8 mouse cellular contexts compared by ENCODE assay signal in the genomic region with DNA sequence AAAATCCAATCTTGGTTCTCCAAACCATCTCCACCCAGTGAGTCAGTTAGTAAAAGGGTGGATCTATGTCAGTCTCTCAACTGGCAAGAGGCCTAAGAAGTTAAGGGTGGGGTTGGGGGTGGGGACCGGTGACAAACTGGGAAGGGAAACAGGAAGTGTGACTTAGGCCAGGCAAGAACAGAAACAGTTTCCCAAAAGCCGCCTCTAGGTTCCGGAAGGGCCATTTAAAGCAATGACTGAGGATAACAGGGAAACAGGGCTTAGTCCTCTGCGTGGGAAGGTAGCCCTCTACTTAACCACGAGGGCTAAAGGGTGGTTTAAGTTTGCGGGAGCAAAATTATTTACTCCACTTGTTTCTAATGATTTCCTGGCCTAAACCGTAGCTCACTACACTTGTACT. TPM values are rescaled to one million over a fixed set of nuclear protein-coding genes. Genes with fewer than 3 reads are reported as not detected.
DNase-seq lines count a peak whose midpoint lies in the region; ATAC-seq lines count a peak whose summit lies in the region.

No protein-coding gene starts in this region.

- no peak for DNase-seq in frontal cortex, postnatal 14 days (ENCODE audit: low spot score in 2 of 2)
- peak; percentile 68 for DNase-seq in c-Kit-positive CD71-negative TER-119-negative erythroid progenitor cells, embryonic 14.5 days (ENCODE audit: low read depth)
- DNase-seq in gastrocnemius, postnatal 14 days: peak; percentile 34
- DNase-seq in intestine, embryonic 14.5 days (ENCODE audit: low spot score): peak; percentile 57
- DNase-seq in layer of hippocampus, postnatal 14 days (ENCODE audit: low spot score in 2 of 2): no peak

- H3K27ac ChIP-seq in intestine, embryonic 14.5 days (ENCODE audit: low read depth): peak overlapping the region; percentile 60; the same call in 1 of the 2 replicates
- H3K27ac ChIP-seq in liver, embryonic 16.5 days (ENCODE audit: low read length): peak overlapping the region; percentile 88
- no peak overlapping the region for H3K27ac ChIP-seq in neural tube, embryonic 14.5 days (ENCODE audit: low read depth, low read length)

- peak overlapping the region; percentile 65 for H3K4me3 ChIP-seq in intestine, embryonic 14.5 days (ENCODE audit: low read depth, low read length)
- peak overlapping the region; percentile 79 for H3K4me3 ChIP-seq in liver, embryonic 16.5 days (ENCODE audit: low read depth, low read length)
- H3K4me3 ChIP-seq in neural tube, embryonic 14.5 days (ENCODE audit: low read depth, low read length): peak overlapping the region; percentile 62; the same call in 1 of the 2 replicates

- H3K9ac ChIP-seq in intestine, embryonic 14.5 days (ENCODE audit: low read length): peak overlapping the region; percentile 69
- peak overlapping the region; percentile 87 for H3K9ac ChIP-seq in liver, embryonic 16.5 days (ENCODE audit: low read depth, low read length)
- H3K9ac ChIP-seq in neural tube, embryonic 14.5 days (replicated peaks; ENCODE audit: low read depth, low read length): no peak overlapping the region

- 0 out of 2 replicates have a peak, but pooled peaks cover 3% of the 10 kb centered on the region for H3K4me1 ChIP-seq in intestine, embryonic 14.5 days (replicated peaks; ENCODE audit: control insufficient read depth, insufficient read depth, low read length)
- H3K4me1 ChIP-seq in liver, embryonic 16.5 days (ENCODE audit: control insufficient read depth, low read depth, low read length): peaks cover 30% of the 10 kb centered on the region
- H3K4me1 ChIP-seq in neural tube, embryonic 14.5 days (ENCODE audit: control insufficient read depth, insufficient read depth, low read length): no peaks in the 10 kb centered on the region

- no peaks in the 10 kb centered on the region for H3K36me3 ChIP-seq in intestine, embryonic 14.5 days (ENCODE audit: control insufficient read depth, insufficient read depth, low read length)
- no peaks in the 10 kb centered on the region for H3K36me3 ChIP-seq in liver, embryonic 16.5 days (ENCODE audit: control insufficient read depth, insufficient read depth)
- H3K36me3 ChIP-seq in neural tube, embryonic 14.5 days (ENCODE audit: control insufficient read depth, insufficient read depth, low read length): no peaks in the 10 kb centered on the region

- intact Hi-C loops in gastrocnemius, postnatal 14 days (cut with DNase I; ENCODE audit: low total_unique reads): no loop called here

- no peaks in the 10 kb centered on the region for H3K27me3 ChIP-seq in intestine, embryonic 14.5 days (replicated peaks; ENCODE audit: control insufficient read depth, insufficient read depth, low read length)
- no peaks in the 10 kb centered on the region for H3K27me3 ChIP-seq in liver, embryonic 16.5 days (ENCODE audit: control insufficient read depth, insufficient read depth, low read depth, low read length)
- H3K27me3 ChIP-seq in neural tube, embryonic 14.5 days (ENCODE audit: control insufficient read depth, insufficient read depth, low read length): no peaks in the 10 kb centered on the region

- peak overlapping the region; percentile 81 for H3K4me2 ChIP-seq in intestine, embryonic 14.5 days (ENCODE audit: low read length)
- peak overlapping the region; percentile 82 for H3K4me2 ChIP-seq in liver, embryonic 16.5 days (ENCODE audit: low read depth, low read length)
- H3K4me2 ChIP-seq in neural tube, embryonic 14.5 days (ENCODE audit: low read depth, low read length): peak overlapping the region; percentile 91

- WGBS in intestine, embryonic 14.5 days: 16% methylated on average over 7 of the region's 7 CpGs
- WGBS in liver, embryonic 16.5 days (ENCODE audit: insufficient replicate concordance): 2% methylated on average over 7 of the region's 7 CpGs
- 19% methylated on average over 7 of the region's 7 CpGs for WGBS in neural tube, embryonic 14.5 days

- peak; percentile 15; the same call in 1 of the 2 replicates for ATAC-seq in frontal cortex, adult (ENCODE audit: low TSS enrichment)
- ATAC-seq in intestine, embryonic 14.5 days (replicated peaks; ENCODE audit: low FRiP score, low TSS enrichment, low read depth): no peak
- ATAC-seq in liver, embryonic 16.5 days (ENCODE audit: low read depth): peak; percentile 82
- no peak for ATAC-seq in neural tube, embryonic 14.5 days (ENCODE audit: low read depth)

- no peaks in the 10 kb centered on the region for H3K9me3 ChIP-seq in intestine, embryonic 14.5 days (ENCODE audit: control insufficient read depth, low read length)
- H3K9me3 ChIP-seq in liver, embryonic 16.5 days (replicated peaks; ENCODE audit: control insufficient read depth, low read length): no peaks in the 10 kb centered on the region
- H3K9me3 ChIP-seq in neural tube, embryonic 14.5 days (ENCODE audit: control insufficient read depth, low read length): no peaks in the 10 kb centered on the region

RNA-seq across cellular contexts. Expression of a gene that starts 1.1 kb away (rescaled TPM):
- total RNA-seq in gastrocnemius, postnatal 14 days (2021): 10 to 100 TPM; 26.2 TPM
- 41.4 and 46.2 TPM in 2 replicates for polyA plus RNA-seq in intestine, embryonic 14.5 days (2014; fragmentation: Nextera tagmentation; extraction: Ambion mirVana)
- polyA plus RNA-seq in liver, embryonic 16.5 days (2015; fragmentation: Nextera tagmentation; extraction: Ambion mirVana): 40.3 and 40.6 TPM in 2 replicates
- 14.5 and 18.4 TPM in 2 replicates for polyA plus RNA-seq in neural tube, embryonic 14.5 days (2014; fragmentation: Nextera tagmentation; extraction: Ambion mirVana)
- 10 to 100 TPM; 48.4 to 50.6 TPM for total RNA-seq in layer of hippocampus, postnatal 14 days (2021)

RNA-seq across cellular contexts. Expression of a gene that starts 17.9 kb away (rescaled TPM):
- 1 to 10 TPM; 3.2 to 5.8 TPM for total RNA-seq in gastrocnemius, postnatal 14 days (2021)
- polyA plus RNA-seq in intestine, embryonic 14.5 days (2014; fragmentation: Nextera tagmentation; extraction: Ambion mirVana): 0.95 and 1.0 TPM in 2 replicates
- polyA plus RNA-seq in liver, embryonic 16.5 days (2015; fragmentation: Nextera tagmentation; extraction: Ambion mirVana): 0.42 and 0.55 TPM in 2 replicates
- 0.47 and 0.66 TPM in 2 replicates for polyA plus RNA-seq in neural tube, embryonic 14.5 days (2014; fragmentation: Nextera tagmentation; extraction: Ambion mirVana)
- total RNA-seq in layer of hippocampus, postnatal 14 days (2021): 1 to 10 TPM; 1.0 to 1.8 TPM

RNA-seq across cellular contexts. Expression of a gene that starts 26.8 kb away (rescaled TPM):
- total RNA-seq in gastrocnemius, postnatal 14 days (2021): under 1 TPM; 0.09 to 0.16 TPM
- 0.08 and 0.36 TPM in 2 replicates for polyA plus RNA-seq in intestine, embryonic 14.5 days (2014; fragmentation: Nextera tagmentation; extraction: Ambion mirVana)
- 0.09 TPM in 1 of 2 replicates, not detected in the other for polyA plus RNA-seq in liver, embryonic 16.5 days (2015; fragmentation: Nextera tagmentation; extraction: Ambion mirVana)
- 1.2 and 1.9 TPM in 2 replicates for polyA plus RNA-seq in neural tube, embryonic 14.5 days (2014; fragmentation: Nextera tagmentation; extraction: Ambion mirVana)
- total RNA-seq in layer of hippocampus, postnatal 14 days (2021): 1 to 10 TPM in 1 of 2 experiments, under 1 TPM in 1; 0.67 to 1.8 TPM

Comparison
In these comparisons a context has a peak if more than half of its experiments do, and no peak if none do; other contexts are left out.
1. ATAC-seq: peak in frontal cortex, adult (single experiment) and liver, embryonic 16.5 days (single experiment); none in intestine, embryonic 14.5 days (single experiment) and neural tube, embryonic 14.5 days (single experiment).
2. DNase-seq: peak in c-Kit-positive CD71-negative TER-119-negative erythroid progenitor cells, embryonic 14.5 days (single experiment), gastrocnemius, postnatal 14 days (single experiment) and intestine, embryonic 14.5 days (single experiment); none in frontal cortex, postnatal 14 days (0 of 2) and layer of hippocampus, postnatal 14 days (0 of 2).
3. Peak in every context shown above with its lines, with median percentiles within 50 percentile points of each other: H3K4me2 ChIP-seq and H3K4me3 ChIP-seq.